Mouse (Mus musculus) urinary bladder, adult 2 months (tissue): Measurements from ENCODE around the gene Phkb. TPM values are rescaled to one million over a fixed set of nuclear protein-coding genes. Genes with fewer than 3 reads are reported as not detected.
"Not testable (repeated sequence)": the region's sequence is repeated elsewhere in the genome, so short reads cannot be mapped to it uniquely, and the experiment has no call there.

Experiments used
- DNase-seq: peaks from one replicate; pipeline ENCODE4 v3.0.0; 2022; ENCODE audit warnings: low spot score
- polyA plus RNA-seq: library from polyadenylated mRNA; depleted of rRNA; stranded (reverse); fragments of >200 nt; gene quantifications from 2 replicates; pipeline ENCODE4 v1.2.3, GENCODE M21; 2012; rRNA removed

Phkb gene
- polyA plus RNA-seq, result 42.9 and 44.2 TPM in 2 replicates

DNA sequence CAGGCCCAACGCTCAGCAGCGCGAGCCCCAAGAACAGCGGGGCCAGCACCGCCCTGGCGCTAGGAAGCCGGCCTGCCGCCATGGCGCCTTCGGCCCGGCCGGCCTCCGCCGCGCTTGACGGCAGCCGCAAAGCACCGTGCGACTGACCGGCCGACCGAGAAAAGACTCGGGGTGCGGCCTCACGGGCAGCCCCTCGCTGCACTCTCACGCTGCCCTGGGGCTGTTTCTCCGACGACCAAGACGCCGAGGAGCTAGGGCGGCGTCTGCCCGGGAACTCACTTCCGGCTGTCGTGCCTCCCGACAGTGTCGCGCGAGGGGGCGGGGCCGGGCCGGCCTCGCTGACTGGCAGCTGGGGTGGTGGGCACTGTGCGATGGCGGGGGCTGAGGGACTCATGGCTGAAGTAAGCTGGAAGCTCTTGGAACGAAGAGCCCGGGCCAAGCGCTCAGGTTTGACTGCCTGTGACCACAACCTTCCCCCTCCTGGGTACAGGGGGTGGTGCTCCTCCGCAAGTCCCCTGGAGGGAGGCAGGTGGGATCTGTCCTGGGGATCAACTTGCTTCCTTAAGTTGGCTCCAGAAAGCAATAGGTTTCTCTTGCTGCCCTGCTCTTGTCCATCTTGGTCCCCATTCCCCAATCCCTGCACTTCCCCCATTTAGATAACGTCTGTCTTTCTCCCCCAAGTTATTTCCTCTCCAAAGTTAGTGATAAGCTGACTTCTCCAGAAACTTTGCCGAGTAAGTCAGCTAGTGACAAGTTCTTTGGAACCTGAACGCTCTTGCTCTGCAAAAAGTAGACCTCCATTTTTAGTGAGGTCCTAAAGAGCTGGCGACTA is at the start of gene Phkb, which contains the start of gene Itfg1:
TSS of gene Phkb (plus strand) at position 303 of the 832 bp plus-strand sequence.
TSS of gene Itfg1 (minus strand) at position 265 of the 832 bp plus-strand sequence.
- peak; percentile 95 for DNase-seq

DNA sequence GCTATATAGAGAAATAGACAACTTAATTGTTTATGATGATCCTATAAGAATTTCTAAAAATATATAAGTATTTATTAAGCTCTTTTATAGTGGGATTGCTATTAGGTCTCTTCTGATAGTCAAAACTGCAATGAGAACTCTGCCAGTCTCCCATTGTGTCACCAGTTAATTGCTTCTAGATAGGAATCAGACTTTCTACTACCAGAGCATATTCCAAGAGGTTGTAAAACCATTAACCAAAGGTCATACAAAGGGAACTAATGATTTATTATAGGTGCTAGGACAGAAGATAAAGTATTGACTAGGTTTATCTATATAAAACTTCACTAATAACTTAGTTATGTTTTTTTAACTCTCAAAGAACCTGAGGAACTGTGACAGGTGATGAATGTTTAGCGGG is 44.4 kb upstream of the Phkb start:
- not testable (repeated sequence) for DNase-seq

DNA sequence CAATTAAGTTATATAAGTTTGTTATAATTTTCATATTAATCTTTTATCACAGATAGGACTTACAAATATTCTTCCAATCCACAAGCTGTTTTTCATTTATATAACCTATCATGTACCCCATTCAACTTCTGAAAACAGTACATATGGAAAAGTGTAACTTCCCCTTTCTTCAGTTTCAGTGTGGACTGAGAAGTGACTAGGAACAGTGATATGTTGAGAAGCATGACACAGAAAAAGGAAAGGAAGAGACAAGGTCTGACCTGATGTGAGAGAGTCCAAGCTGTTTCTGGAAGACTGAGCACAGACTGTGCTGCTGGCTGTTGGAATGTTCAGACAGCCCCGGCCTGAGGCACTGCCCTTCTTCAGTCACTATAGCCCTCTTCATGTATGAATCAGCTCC is 40.6 kb upstream of the Phkb start:
- no peak for DNase-seq

DNA sequence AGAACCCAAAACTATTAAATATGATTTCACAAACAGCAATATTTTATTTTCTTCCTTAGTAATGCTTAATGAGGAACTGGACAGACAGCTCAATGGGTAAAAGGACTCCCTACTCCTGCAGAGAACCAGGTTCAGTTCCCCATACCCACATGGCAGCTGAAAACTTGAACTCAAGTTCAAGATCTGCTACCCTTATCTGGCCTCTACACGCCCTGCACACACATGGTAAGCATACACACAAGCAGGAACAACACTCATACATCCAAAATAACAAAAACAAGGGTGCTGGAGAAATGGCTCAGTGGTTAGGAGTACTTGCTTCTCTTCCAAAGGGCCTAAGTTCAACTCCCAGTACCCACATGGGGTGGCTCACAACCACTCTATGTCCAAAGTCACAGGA is 39.4 kb upstream of the Phkb start:
- DNase-seq, result no peak

DNA sequence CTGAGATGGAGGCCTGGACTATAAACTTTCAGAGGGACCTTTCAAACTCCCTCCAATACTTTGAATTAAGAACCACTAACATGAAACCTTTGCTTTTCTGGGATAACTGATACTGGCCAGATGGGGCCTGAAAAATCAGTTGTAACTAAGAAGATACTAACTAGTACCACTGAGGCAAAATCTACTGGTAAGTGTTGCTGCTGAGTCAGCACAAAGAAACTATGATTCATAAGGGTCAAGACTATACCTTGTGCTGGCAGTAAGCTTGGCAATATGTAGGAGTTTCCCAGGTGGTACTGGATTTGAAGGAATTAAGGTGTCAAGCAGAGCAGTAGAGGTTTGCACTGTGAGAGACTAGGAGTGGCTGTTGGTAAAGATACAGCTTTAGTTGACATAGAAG is 27.1 kb upstream of the Phkb start:
- no peak for DNase-seq

DNA sequence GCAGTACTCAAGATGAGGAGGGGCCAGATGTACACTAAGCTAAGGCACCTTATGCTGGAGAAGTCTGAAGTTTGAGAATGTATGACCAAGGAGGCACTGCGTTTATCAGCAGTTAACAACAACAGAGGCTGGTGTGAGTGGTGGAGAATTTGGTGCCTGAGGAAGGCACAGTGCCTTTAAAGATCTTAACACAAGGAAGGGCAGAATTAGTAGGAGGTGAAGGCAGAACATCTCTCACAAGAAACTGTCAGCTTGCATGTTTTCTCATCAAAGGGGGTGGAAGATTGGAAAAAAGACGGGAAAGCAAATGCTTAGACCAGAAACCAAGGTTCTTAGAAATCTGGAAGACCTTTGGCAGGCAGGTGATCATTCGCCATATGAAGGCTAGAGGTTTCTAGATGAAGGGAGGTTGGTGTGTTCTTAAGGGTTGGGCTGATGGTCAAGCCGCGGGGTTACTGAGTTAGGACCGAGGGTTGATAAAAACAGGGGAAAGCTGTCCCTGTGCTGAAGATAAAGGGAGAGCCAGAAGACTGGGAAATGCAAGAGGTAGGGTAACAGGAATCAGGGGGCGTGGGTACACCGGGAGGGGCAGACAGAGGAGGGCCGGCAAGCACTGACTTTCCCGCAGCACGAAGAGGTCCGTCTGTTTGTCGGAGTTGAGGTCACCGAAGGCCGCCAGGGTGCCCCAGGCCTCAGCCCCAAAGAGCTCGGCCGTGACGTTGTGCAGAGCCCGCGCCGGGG is 673 bp upstream of the Phkb start:
- no peak for DNase-seq

DNA sequence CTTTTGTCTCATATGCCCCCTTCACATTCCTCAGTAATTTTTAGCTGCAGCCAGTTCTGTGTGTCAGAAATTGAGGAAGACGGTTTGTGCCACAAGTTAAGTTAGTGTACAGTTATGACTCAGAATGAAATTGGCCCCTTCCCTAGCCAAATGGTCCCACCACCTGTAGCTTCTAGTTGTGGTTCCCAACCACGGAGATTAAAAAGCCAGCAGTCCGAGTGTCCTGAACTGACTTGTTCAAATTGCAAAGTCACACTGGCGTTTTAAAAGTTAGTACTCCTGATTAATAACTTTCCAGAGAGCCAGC is 683 bp downstream of the Phkb start:
- no peak for DNase-seq

DNA sequence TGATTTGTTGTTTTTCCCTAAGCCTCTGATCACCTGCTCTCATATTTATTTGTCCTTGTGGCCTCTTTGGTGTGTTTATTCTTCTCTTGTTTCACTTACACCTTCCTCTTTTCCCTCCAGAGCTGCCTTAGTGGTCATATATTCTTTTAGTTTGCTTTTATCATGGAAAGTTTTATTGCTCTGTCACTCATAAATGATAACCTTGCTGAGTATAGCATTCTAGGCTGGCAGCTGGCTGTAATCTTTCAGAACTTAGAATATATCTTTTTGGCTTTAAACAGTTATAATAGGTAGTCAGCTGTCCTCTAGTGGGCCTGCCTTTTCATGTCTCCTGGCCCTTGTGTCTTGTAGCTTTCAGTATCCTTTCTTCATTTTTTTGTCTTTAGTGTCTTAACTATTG is 5.1 kb downstream of the Phkb start:
- no peak for DNase-seq

DNA sequence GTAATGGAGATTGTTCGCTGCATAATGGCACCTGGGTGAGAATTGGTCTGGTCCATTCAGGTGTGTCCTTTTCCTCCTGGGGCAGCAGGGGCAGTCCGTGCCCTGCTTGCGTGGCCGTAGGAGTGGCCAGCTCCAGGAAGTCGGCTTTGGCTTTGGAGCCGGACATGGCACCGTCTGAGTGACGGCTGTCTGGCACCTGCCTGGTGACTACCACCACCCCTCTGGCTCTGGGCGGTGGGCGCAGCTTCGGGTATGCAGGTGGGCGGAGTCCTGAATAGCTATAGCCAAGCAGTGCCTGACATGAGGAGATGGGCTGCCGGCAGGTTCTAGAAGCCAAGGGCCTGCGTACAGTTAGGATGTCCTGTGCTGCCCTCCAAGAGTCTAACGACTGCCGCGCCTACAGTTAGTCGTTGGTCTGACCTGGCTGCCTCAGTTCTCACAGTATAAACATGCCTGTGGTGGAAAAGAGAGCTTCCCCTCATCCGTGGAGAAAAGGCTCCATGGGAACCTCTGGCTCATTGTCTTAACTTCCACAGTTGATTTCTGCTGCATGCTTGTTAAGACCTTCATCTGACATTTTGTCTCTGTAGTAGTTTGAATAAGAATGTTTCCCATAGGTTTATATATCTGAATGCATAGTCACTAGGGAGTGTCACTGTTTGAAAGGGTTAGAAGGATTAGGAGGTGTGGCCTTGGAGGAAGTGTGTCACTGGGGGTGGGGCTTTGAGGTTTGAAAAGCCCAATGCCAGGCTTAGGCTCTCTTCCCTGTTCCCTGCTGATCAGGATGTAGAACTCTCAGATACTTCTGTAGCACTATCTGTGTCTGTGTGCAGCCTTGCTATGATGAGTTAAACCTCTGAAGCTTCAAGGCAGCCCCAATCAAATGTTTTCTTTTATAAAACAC is 13.7 kb downstream of the Phkb start:
- no peak for DNase-seq

DNA sequence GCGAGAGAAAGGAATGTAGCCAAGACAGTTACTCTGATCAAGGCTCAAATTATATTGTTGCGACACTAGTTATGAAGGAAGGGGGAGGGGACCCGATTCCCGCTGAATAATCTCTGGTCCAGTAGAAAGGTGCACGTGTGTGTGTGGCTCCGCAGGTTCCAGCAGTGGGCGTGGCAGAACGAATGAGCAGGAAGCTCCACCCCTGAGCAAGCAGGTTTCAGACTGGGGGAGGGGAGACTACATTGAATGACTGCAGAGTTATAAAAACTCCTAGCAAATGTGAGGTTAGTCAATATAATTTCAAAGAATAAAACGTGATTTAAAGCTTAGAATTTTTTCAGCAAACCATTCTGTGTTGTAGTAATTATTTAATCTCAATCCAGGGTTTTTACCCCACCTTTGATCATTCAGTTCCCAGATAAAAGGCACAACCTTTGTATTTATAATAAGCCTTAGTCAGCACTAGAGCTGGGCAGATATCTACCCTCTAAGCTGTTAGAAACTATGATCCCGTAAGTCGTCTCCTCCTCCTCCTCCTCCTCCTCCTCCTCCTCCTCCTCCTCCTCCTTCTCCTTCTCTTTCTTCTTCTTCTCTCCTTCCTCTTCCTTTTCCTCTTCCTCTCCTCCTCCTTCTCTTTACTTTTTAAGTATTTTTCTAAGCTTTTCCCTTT is 16.6 kb downstream of the Phkb start:
- DNase-seq, result not testable (repeated sequence)

DNA sequence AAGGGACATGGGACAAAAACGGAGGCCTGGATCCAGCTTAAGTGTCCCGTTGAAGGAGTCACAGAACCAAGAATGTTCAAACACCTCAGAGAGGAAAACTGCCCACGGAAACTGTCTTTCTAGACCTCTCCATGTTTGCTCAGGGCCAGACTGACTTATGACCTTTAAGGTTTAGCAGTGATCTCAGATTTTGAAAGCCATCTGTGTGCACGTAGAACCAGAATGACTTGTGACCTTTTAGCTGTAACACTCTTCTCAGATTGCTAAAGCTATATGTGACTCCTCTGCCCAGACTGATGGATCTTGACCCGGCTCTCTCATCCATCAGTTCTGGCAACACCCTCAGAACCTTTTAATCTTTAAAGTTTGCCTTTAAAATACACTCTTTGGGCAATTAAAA is 19.9 kb downstream of the Phkb start:
- DNase-seq, result no peak

DNA sequence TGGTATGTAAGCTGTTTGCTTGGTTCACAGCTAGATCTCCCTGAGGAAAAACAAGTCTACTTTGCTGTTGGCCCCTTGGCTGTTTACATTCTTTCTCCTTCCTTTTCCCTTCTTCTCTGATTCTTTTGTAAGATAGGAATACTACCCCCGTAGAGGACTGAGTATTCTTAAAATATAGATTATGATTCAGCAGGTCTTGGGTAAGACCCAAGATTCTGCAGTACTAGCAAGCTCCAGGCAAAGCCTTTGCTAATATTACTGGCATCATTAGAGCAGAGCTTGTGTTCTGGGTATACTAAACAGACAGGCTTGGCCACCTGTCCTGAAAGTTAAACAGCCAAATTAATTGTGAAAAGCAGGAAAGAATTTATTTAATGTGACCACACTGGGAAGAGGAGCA is 21.6 kb downstream of the Phkb start:
- no peak for DNase-seq

DNA sequence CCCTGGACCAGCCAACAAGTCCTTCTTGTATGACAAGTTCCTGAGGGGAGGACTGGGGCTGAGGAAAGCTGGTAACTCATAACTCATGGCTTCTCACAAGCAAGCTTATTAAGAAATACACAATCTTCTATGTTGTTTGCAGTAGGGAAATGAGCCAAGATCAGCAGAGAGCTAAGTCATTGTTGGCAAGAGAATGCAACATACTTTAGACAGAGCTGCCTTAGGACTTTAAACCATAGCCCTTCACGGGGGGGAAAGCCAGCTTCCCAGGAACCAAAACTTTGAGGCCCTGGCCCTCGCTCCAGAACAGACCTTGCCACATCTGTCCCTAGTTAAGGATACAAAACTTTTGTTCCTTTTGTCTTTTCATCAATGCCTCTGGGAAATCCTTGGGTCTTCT is 30.9 kb downstream of the Phkb start:
- no peak for DNase-seq

DNA sequence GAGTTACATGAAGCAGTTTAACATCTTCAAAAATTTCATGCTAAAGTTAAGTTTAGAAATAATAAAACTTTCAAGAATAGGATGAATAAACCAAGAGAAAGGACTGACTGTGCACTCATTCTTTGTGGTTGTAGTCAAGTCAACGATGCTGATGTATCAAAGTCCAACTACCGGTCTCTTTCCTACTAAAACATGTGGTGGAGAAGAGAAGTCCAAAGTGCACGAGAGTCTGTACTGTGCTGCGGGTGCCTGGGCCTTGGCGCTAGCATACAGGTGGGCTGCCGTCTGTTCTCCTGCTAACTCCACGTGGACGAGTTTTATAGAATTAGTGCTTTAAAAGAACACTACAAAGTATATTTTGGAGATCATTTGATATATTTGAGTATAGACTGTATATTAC is 37.2 kb downstream of the Phkb start:
- no peak for DNase-seq

DNA sequence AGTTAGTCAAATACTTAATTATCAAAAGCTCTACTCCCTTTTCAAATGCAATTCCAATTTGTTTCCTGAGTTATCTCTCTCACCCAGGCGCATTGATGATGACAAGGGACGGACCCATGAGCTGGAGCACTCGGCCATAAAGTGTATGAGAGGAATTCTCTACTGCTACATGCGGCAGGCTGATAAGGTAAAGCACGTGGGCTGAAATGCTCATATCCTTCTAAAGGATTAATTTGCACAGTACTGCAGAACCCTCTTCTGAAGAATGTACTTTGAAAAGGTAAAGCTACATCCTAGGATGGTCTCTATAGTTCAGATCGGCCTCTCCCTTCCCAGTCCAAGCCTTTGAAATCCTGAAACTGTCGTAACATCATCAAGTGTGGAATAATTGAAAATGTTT is 38.9 kb downstream of the Phkb start:
- no peak for DNase-seq

DNA sequence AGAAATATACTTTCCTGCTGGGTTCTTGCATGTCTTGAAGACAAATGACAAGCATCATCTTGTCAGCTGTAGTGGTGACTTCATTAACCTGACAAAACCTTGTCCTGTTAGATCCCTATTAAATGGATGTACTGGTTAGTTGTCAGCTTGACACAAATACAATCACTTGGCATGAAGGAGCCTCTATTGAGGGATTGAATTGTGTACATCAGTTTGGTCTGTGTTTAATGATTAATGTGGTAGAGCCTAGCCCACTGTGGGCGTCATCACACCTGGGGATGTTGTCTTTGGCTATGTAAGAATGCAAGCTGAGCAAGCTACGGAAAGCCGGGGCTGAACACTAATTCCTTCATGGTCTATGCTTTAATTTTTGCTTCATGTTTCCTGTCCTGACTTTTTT is 44.1 kb downstream of the Phkb start:
- DNase-seq, result no peak

DNA sequence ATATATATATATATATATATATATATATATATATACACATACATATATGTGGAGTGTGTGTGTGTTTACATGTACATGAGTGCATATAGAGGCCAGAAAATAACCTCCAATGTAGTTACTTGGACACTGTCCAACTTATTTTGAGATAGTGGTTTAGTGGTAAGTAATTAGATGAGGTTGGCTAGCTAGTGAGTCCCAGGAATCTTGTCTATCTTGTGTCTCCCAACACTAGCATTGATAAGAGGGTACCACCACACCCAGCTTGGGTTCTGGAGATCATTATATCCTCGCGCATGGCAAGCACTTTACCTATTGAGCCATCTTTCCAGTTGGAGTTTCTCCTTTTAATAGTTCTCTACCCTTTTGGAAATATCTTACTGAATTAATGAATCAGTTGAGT is 56.9 kb downstream of the Phkb start:
- DNase-seq, result no peak

DNA sequence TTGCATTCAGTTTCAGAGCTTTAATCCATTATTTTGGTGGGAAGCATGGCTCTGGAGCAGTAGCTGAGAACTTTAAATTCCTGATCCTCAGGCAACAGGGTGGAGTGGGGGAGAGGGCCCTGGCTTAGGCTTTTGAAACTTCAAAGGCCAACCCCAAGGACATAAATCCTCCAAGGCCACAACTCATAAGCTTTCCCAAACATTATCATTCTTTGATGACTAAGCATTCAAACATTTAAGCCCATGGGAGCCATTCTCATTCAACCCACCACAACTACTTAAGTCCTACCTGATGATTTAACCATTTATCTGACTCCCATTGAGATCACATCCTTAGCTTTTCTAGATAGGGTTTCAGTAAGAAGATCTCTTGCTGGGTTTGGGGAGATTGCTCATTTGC is 84.2 kb downstream of the Phkb start:
- no peak for DNase-seq

DNA sequence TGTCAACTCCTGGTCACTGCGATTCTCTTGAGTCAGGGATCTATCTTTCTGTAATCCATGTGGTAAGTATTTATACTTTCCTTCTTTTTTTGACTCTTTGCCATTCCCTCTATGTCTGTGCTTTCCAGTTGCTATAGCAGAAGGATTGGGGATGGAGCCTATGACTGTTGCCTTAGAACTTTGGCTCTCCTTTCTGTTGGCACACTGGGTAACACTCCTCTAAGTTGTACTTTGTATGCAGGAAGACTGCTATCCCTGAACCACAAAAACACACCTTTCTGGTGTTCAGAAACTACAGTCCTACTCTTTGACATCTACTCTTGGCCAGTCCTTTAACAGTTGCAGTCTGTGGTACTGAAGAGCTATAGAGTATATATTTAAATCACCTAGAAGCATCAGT is 84.8 kb downstream of the Phkb start:
- no peak for DNase-seq

DNA sequence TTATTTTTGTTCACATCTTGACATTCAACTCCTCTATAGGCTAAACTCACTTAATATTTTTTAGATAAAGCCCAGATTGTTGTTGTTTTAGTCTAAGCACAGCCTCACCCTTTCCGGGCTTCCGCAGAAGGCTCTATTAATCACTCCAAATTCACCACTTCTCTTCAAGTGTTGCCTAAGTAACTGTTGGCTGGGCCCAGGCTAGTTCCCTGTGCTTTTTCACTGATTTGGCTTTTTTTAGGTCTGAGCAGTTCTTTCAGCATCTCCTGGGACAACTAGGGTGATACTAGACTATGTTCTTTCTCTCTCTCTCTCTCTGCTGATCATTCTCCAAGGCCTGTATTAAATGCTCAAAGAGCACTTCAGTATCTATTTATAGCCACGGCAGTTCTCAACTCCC is 85.3 kb downstream of the Phkb start:
- DNase-seq, result no peak

DNA sequence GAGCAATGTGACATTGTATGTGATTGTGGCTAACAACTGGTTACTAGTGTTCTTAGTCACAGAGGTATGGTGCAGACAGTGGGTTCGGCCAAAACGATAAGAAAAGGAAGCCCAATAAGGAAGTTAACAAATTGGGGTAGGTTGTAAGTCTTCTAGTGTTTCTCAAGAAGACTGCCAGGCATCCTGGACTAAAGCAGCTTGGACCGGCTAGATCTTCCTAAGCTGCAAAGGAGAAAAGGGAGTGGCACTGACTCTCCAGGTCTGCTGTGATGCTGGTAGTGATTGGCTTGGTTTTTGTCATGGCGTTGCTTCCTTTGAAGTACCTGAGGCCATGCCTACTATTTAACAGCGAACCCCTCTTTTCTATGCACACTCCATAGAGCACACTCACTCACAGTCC is 95.4 kb downstream of the Phkb start:
- no peak for DNase-seq

DNA sequence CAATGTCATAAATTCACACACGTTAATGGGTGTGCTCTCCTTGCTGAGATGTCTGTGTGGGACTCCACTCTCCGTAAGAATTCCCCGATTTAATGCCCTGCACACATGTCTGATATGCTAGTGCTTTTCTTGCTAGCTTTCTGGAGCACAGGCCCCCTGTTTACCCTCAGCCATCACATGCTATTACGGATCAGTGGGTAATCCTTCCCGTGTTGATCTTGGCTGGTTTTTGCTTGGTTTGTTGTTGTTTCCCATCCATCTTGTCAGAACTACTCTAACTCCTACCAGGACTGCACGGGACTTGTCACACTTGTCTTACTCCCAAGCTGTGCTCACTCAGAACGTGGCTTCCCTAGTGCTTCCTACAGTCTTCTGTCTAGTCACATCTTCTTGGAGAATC is 96.6 kb downstream of the Phkb start:
- no peak for DNase-seq
